Mouse (Mus musculus) liver, embryonic 11.5 days (tissue): Measurements from ENCODE around the gene Carnmt1. TPM values are rescaled to one million over a fixed set of nuclear protein-coding genes. Genes with fewer than 3 reads are reported as not detected.
A peak's percentile ranks its signal among the peaks of the same experiment; 100 is the strongest.

ENCODE experiments used
- ATAC-seq: fragments of 200-750 bp; cut with Nextera tagmentation; replicated peaks from 2 replicates; pipeline ENCODE4 v1.8.0; 2017; ENCODE audit warnings: moderate number of reproducible peaks, mild to moderate bottlenecking, moderate TSS enrichment, moderate library complexity; ENCODE audit not compliant: low FRiP score
- DNase-seq: peaks from one replicate; pipeline ENCODE4 v3.0.0-alpha.2; 2017; ENCODE audit warnings: low spot score
- H3K27ac ChIP-seq: fragments of 300-500 bp; sonication (generic); 2 replicates; pipeline ENCODE4 v1.5.1; 2014; ENCODE audit warnings: mild to moderate bottlenecking, low read depth, low read length, control low read depth
- H3K27me3 ChIP-seq: fragments of 300-500 bp; sonication (generic); replicated peaks from 2 replicates; pipeline ENCODE4 v1.6.1; 2014; ENCODE audit warnings: low read length, mixed read lengths; ENCODE audit not compliant: control insufficient read depth, insufficient read depth
- H3K36me3 ChIP-seq: fragments of 300-500 bp; sonication (generic); 2 replicates; pipeline ENCODE4 v1.6.1; 2014; ENCODE audit warnings: mild to moderate bottlenecking, low read length, moderate library complexity, mixed read lengths; ENCODE audit not compliant: control insufficient read depth, insufficient read depth
- H3K4me1 ChIP-seq: fragments of 300-500 bp; sonication (generic); replicated peaks from 2 replicates; pipeline ENCODE4 v1.6.1; 2014; ENCODE audit warnings: low read length, mixed read lengths; ENCODE audit not compliant: control insufficient read depth, insufficient read depth
- H3K4me2 ChIP-seq: fragments of 300-500 bp; sonication (generic); 2 replicates; pipeline ENCODE4 v1.6.1; 2014; ENCODE audit warnings: mild to moderate bottlenecking, control low read depth, moderate library complexity
- H3K4me3 ChIP-seq: fragments of 300-500 bp; sonication (generic); 2 replicates; pipeline ENCODE4 v1.5.1; 2014; ENCODE audit warnings: low read depth, low read length, control low read depth
- H3K9ac ChIP-seq: fragments of 300-500 bp; sonication (generic); 2 replicates; pipeline ENCODE4 v1.6.1; 2014; ENCODE audit warnings: low read depth, low read length, control low read depth
- H3K9me3 ChIP-seq: fragments of 300-500 bp; sonication (generic); 2 replicates; pipeline ENCODE4 v1.6.1; 2016; ENCODE audit warnings: low read length, inconsistent platforms, mixed read lengths; ENCODE audit not compliant: control insufficient read depth
- WGBS: fragments of 180-500 bp; shearing (Covaris S2); extraction: QIAGEN DNeasy Blood & Tissue Kit; methylation state at CpG from one replicate; pipeline ENCODE4 v1.1.7; 2014; 5-methylcytosine and 5-hydroxymethylcytosine counted together
- polyA plus RNA-seq: library from polyadenylated mRNA; unstranded; fragments of >200 nt; fragmentation: Nextera tagmentation; extraction: Ambion mirVana; gene quantifications from 2 replicates; pipeline ENCODE4 v1.2.1, GENCODE M21; 2014

Carnmt1 gene
- polyA plus RNA-seq, 1 experiment from 2014 or later: 44.7 TPM

DNA sequence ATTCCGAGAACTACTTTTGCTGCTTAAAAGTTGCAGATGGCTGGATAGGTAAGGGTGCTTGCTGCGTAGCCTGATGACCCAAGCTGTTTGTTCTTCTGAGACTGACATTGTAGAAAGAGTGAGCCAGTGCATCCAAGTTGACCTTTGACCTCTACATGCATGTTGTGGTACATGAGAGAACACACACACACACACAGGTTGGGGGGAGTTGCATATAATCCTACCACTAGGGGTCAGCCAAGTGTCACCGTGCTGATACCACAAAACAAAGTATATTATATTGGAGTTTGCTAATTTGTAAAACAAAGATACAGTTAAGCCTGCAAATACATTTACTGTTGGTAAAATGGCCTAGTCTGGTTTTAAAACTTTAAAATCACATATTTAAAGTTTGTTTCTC lies 17.0 kb downstream of the Carnmt1 start:
- no peak overlapping the region for H3K27ac ChIP-seq
- WGBS: 68% methylated on average over 3 of the region's 3 CpGs
- H3K4me1 ChIP-seq: peaks cover 7% of the 10 kb centered on the region
- DNase-seq: no peak
- no peaks in the 10 kb centered on the region for H3K36me3 ChIP-seq
- H3K9ac ChIP-seq: no peak overlapping the region
- H3K4me3 ChIP-seq: no peak overlapping the region
- no peak for ATAC-seq
- no peak overlapping the region for H3K4me2 ChIP-seq
- no peaks in the 10 kb centered on the region for H3K27me3 ChIP-seq
- H3K9me3 ChIP-seq: no peaks in the 10 kb centered on the region

DNA sequence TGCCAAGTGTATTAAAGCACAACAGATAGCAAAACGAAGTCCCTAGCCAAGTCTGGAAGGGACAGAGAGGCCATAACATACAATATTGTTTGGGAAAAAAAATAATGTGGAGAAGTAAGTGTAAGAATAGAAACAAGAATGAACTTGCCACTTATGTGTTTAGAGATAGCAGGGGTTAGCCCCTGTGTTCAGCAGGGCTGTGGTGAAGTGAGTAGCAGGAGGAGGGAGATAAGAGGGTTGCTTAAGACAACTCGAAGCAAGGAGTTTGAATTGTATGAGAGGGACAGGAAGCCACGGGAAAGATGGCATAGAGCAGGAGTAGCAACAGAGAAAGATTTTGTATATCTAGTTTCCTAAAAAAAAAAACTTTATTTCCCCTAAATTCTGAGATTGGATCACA lies 21.6 kb downstream of the Carnmt1 start:
- Histone ChIP-seq H3K9ac (peak overlapping the region; percentile 30; the same call in 1 of the 2 replicates), H3K4me1 (peaks cover 23% of the 10 kb centered on the region), H3K4me2 (peak overlapping the region; percentile 55)

DNA sequence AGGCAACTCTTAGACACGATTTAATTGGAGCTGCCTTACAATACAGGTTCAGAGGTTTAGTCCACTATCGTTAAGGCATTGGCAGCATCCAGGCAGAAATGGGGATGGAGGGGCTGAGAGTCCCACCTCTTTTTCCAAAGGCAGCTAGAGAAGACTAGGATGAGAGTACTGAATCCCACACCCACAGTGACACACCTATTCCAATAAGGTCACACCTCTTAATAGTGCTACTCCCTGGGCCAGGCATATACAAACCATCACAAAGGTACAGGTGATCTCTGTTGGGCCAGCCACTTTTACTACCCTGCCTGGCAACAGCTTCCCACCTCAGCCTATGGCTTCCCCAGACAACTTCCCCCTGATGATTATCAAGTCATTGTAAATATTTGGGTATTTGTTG lies 22.2 kb downstream of the Carnmt1 start:
- H3K27me3 ChIP-seq: no peaks in the 10 kb centered on the region
- WGBS: 66% methylated on average over 2 of the region's 2 CpGs
- peak overlapping the region; percentile 90 for H3K27ac ChIP-seq
- H3K9me3 ChIP-seq: no peaks in the 10 kb centered on the region
- peak overlapping the region; percentile 40; the same call in 1 of the 2 replicates for H3K9ac ChIP-seq
- H3K4me2 ChIP-seq: peak overlapping the region; percentile 55
- peaks cover 2% of the 10 kb centered on the region; the same call in 1 of the 2 replicates for H3K36me3 ChIP-seq
- H3K4me3 ChIP-seq: no peak overlapping the region
- no peak for DNase-seq
- ATAC-seq: no peak
- peaks cover 23% of the 10 kb centered on the region for H3K4me1 ChIP-seq

More for the DNA sequence above, 21.6 kb downstream of the Carnmt1 start:
- Histone ChIP-seq H3K9me3 (no peaks in the 10 kb centered on the region), H3K36me3 (peaks cover 2% of the 10 kb centered on the region; the same call in 1 of the 2 replicates), H3K4me3 (no peak overlapping the region), H3K27me3 (no peaks in the 10 kb centered on the region), H3K27ac (peak overlapping the region; percentile 90)
- ATAC-seq (peak; percentile 93), DNase-seq (no peak)
- WGBS: 35% methylated on average over 3 of the region's 3 CpGs

DNA sequence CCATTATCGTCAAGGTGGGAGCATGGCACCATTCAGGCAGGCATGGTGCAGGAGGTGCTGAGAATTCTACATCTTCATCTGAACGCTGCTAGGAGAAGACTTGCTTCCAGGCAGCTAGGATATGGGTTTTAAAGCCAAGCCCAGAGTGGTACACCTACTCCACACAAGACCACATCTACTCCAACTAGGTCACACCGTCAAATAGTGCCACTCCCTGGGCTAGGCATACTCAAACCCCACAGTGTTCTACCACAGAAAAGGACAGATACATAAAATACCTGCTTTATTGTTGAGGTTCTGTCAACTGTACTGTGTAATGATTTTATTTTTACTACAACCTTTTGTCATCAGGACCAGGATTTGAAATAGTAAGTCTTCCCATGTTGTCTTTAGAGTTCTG lies 24.6 kb downstream of the Carnmt1 start:
- Histone ChIP-seq H3K27ac (no peak overlapping the region), H3K36me3 (peaks cover 2% of the 10 kb centered on the region; the same call in 1 of the 2 replicates), H3K27me3 (no peaks in the 10 kb centered on the region), H3K9me3 (no peaks in the 10 kb centered on the region), H3K9ac (no peak overlapping the region), H3K4me3 (no peak overlapping the region), H3K4me1 (peaks cover 23% of the 10 kb centered on the region), H3K4me2 (no peak overlapping the region)
- WGBS: 88% methylated on average over 3 of the region's 3 CpGs
- DNase-seq (no peak), ATAC-seq (peak; percentile 59; the same call in 1 of the 2 replicates)

DNA sequence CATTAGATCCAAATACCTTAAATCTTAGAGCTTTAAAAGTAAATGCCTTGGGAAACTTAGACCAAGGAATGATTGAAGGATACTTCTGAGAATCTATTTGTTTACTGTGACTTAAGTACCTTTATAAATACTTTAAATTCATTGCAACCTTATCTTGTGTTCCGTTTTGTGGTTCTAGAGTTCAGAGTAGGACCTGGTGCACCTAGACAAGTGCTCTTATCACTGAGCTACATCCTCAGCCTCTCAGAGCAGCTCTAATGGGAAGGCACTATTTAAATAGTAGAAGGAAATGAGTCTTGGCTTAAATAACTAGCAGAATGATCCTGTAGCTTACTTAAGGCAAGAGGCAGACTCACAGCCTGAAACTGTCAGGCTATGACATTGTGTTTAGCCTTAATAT lies 25.0 kb downstream of the Carnmt1 start:
- 43% methylated on average over 1 of the region's 1 CpGs for WGBS
- Histone ChIP-seq H3K4me3 (no peak overlapping the region), H3K4me1 (peaks cover 23% of the 10 kb centered on the region), H3K4me2 (peak overlapping the region; percentile 12; the same call in 1 of the 2 replicates), H3K36me3 (peaks cover 2% of the 10 kb centered on the region; the same call in 1 of the 2 replicates), H3K9ac (no peak overlapping the region), H3K9me3 (no peaks in the 10 kb centered on the region), H3K27ac (peak overlapping the region; percentile 26; the same call in 1 of the 2 replicates), H3K27me3 (no peaks in the 10 kb centered on the region)
- peak; percentile 80 for ATAC-seq
- DNase-seq: no peak

GRCm38 (mm10) chr19:18708101-18708500 lies 37.5 kb downstream of the Carnmt1 start:
- no peak overlapping the region for H3K9ac ChIP-seq
- no peaks in the 10 kb centered on the region for H3K9me3 ChIP-seq
- peaks cover 2% of the 10 kb centered on the region; the same call in 1 of the 2 replicates for H3K36me3 ChIP-seq
- no peak for ATAC-seq
- no peak overlapping the region for H3K27ac ChIP-seq
- H3K4me1 ChIP-seq: peaks cover 5% of the 10 kb centered on the region; the same call in 1 of the 2 replicates
- H3K4me3 ChIP-seq: no peak overlapping the region
- no peaks in the 10 kb centered on the region for H3K27me3 ChIP-seq
- H3K4me2 ChIP-seq: no peak overlapping the region
- no peak for DNase-seq

GRCm38 (mm10) chr19:18710903-18711302 lies 40.3 kb downstream of the Carnmt1 start:
- no peak overlapping the region for H3K9ac ChIP-seq
- H3K27ac ChIP-seq: no peak overlapping the region
- no peak overlapping the region for H3K4me3 ChIP-seq
- H3K4me1 ChIP-seq: peaks cover 20% of the 10 kb centered on the region; the same call in 1 of the 2 replicates
- H3K4me2 ChIP-seq: no peak overlapping the region
- H3K27me3 ChIP-seq: no peaks in the 10 kb centered on the region
- no peak for ATAC-seq
- H3K9me3 ChIP-seq: no peaks in the 10 kb centered on the region
- DNase-seq: no peak
- H3K36me3 ChIP-seq: peaks cover 2% of the 10 kb centered on the region; the same call in 1 of the 2 replicates
- WGBS: 87% methylated on average over 6 of the region's 6 CpGs

DNA sequence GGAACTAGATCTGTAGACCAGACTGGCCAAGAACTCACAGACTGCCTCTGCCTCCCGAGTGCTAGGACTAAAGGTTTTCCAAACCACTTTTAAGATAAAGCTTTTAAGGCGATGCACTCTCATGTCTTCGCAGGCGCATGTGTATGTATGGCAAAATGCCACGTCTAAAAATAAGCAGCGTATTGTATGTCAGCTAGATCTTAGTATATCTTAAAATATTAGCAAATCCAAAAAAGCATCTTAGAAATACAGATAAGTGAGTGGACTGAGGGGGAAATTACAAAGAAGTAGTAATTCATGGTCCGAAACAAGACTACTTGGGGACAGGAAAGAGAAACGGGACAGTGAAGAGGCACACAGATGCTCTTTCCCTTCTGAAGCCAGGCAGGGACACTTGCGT lies 41.0 kb downstream of the Carnmt1 start:
- Histone ChIP-seq H3K27ac (peak overlapping the region; percentile 98), H3K27me3 (no peaks in the 10 kb centered on the region), H3K4me1 (peaks cover 20% of the 10 kb centered on the region; the same call in 1 of the 2 replicates), H3K4me3 (no peak overlapping the region), H3K9me3 (no peaks in the 10 kb centered on the region), H3K36me3 (peaks cover 2% of the 10 kb centered on the region; the same call in 1 of the 2 replicates), H3K9ac (peak overlapping the region; percentile 87; the same call in 1 of the 2 replicates), H3K4me2 (peak overlapping the region; percentile 84)
- DNase-seq (no peak), ATAC-seq (no peak)
- WGBS: 81% methylated on average over 9 of the region's 9 CpGs
